Mouse (Mus musculus): Measurements from ENCODE around the gene Tmem11. TPM values are rescaled to one million over a fixed set of nuclear protein-coding genes. Genes with fewer than 3 reads are reported as not detected.

The Tmem11 gene
- total RNA-seq, 2 experiments from 2014 or later = 24.9 to 29.7 TPM

- peak; percentile 64 for DNase-seq (ENCODE audit: extremely low spot score in 1 of 2, low spot score in 1 of 2)
Measured at GRCm38 (mm10) chr11:60830433-60831052, 48.5 kb downstream of the Tmem11 start, which contains the start of gene Dhrs7b. TSS of gene Dhrs7b (plus strand) at chr11:60830631.

DNA sequence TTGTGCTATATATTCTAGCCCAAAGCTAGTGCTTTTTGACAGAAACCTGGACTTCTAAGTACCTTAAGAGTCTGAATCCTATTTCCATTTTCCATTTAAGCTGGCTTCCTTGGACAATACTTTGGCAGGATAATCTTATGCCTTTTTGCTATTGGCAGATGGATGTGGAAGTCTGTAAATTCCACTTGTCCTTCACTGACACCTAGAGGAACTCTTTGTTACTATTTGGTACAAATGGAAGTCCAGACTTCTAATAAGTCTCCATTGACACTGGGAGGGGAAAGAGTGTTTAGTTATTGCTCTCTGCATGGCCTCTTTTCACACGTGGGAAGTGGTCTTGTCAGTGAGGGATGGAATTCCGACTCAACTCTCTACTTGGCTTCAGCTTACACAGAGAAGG is 50.2 kb downstream of the Tmem11 start:
- DNase-seq (ENCODE audit: extremely low spot score in 1 of 2, low spot score in 1 of 2) = no peak

GRCm38 (mm10) chr11:60827241-60827945 is 51.7 kb downstream of the Tmem11 start:
- no peak for DNase-seq (ENCODE audit: extremely low spot score in 1 of 2, low spot score in 1 of 2)

DNA sequence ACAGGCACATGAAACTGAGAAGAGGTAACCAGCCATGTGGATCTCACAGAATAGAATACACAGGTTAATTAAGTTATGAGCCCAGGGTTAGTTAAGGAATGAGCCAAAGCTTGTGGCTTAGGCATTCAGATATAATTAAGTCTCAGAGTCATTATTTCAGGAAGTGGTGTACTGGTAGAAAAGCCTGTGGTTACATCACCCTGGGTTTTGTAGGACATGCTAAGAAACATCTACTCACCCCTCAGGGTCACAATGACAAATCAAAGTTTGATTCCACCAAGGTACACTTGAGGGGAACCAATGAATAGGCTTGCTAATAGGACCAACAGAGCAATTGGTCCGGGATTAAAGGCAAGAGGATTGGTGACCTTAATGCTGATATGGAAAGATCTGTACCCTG is 52.4 kb downstream of the Tmem11 start:
- no peak for DNase-seq (ENCODE audit: extremely low spot score in 1 of 2, low spot score in 1 of 2)

GRCm38 (mm10) chr11:60825191-60825590 is 53.9 kb downstream of the Tmem11 start:
- DNase-seq (ENCODE audit: extremely low spot score in 1 of 2, low spot score in 1 of 2) = no peak

DNA sequence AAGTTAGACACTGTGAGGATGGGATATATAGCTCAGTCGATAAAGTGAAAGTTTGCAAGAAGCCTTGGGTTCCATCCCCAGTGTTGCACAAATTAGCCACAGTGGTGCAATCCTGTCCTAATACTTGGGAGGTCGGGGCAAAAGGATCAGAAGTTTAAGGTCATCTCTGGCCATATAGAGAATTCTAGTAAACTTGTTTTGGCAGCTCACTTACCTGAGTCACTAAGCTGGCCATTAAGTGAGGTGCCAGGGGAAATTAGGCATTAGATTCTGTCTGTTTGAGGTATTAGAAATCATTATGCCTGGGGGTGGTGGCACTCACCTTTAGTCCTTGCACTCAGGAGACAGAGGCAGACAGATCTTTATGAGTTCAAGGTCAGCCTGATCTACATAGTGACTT is 55.3 kb downstream of the Tmem11 start:
- no peak for DNase-seq (ENCODE audit: extremely low spot score in 1 of 2, low spot score in 1 of 2)

- no peak for DNase-seq (ENCODE audit: extremely low spot score in 1 of 2, low spot score in 1 of 2)
Measured at GRCm38 (mm10) chr11:60816398-60816797, 62.7 kb downstream of the Tmem11 start.

Other genes starting within 250 kb of the Tmem11 start
- 10 to 100 TPM; 51.7 to 53.8 TPM for gene Llgl1, start 179.5 kb downstream of the Tmem11 start, total RNA-seq (2021)
- 10 to 100 TPM; 56.8 to 59.6 TPM for gene Flii, start 152.0 kb downstream of the Tmem11 start, total RNA-seq (2021)
- gene Mief2, start 150.9 kb downstream of the Tmem11 start, total RNA-seq (2021) = 10 to 100 TPM; 22.8 to 26.1 TPM
- 1 to 10 TPM; 5.0 to 6.2 TPM for gene Top3a, start 101.9 kb downstream of the Tmem11 start, total RNA-seq (2021)
- gene Smcr8, start 101.7 kb downstream of the Tmem11 start, total RNA-seq (2021) = 10 to 100 TPM; 29.1 to 30.6 TPM
- gene Shmt1, start 67.6 kb downstream of the Tmem11 start, total RNA-seq (2021) = 1 to 10 TPM; 4.9 to 7.4 TPM
- 10 to 100 TPM; 27.6 to 31.5 TPM for gene Dhrs7b, start 48.6 kb downstream of the Tmem11 start, total RNA-seq (2021)
- gene Natd1, start 35.5 kb upstream of the Tmem11 start, total RNA-seq (2021) = 10 to 100 TPM; 12.7 to 12.9 TPM
- 10 to 100 TPM; 12.4 to 13.4 TPM for gene Map2k3, start 52.8 kb upstream of the Tmem11 start, total RNA-seq (2021)
- gene Kcnj12, start 143.3 kb upstream of the Tmem11 start, total RNA-seq (2021) = 1 to 10 TPM; 6.4 to 7.0 TPM
- gene Tnfrsf13b, start 247.5 kb upstream of the Tmem11 start, total RNA-seq (2021) = 1 to 10 TPM; 1.6 to 1.7 TPM

Measured in layer of hippocampus, postnatal 25 days (tissue).